Mouse (Mus musculus): Measurements from ENCODE around the gene Kif2a.
"Not testable (repeated sequence)": the region's sequence is repeated elsewhere in the genome, so short reads cannot be mapped to it uniquely, and the experiment has no call there.

Gene Kif2a

GRCm38 (mm10) chr13:106928296-106928695, 93.6 kb downstream of the Kif2a start:
- no peak for DNase-seq

GRCm38 (mm10) chr13:106925921-106926320, 96.0 kb downstream of the Kif2a start:
- not testable (repeated sequence) for DNase-seq

DNA sequence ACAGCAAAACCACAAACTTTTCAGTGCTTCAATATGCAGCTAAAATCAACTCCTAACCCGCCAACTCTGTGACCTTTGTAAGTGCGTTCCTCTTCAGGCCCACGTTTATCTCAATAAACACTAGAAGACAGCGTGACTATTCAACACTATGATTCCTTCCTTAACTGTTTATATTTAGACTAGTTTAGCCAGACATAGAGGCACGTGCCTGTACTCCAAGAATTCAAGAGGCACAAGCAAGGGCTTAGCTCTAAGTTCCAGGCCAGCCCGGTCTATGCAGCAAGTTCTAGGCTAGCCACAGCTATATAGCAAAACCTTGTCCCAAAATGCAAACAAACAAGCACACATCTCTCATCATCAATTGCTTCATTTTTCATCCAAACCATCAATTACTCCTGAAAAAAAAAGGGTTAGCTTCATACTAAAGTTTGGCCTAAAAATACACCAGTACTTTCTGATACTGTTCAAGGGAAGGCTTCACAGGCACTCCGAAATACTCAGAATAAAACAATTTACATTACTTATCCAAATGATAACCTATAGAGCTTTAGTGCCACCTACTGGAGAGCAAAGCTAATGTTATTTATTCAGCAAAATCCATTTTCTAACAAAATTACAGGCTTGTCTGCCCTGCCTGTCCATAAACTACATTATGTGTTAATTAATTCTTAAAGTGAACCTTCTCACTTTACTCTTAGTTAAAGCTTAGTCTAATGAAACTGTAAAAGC, 103.4 kb downstream of the Kif2a start:
- no peak for DNase-seq

DNA sequence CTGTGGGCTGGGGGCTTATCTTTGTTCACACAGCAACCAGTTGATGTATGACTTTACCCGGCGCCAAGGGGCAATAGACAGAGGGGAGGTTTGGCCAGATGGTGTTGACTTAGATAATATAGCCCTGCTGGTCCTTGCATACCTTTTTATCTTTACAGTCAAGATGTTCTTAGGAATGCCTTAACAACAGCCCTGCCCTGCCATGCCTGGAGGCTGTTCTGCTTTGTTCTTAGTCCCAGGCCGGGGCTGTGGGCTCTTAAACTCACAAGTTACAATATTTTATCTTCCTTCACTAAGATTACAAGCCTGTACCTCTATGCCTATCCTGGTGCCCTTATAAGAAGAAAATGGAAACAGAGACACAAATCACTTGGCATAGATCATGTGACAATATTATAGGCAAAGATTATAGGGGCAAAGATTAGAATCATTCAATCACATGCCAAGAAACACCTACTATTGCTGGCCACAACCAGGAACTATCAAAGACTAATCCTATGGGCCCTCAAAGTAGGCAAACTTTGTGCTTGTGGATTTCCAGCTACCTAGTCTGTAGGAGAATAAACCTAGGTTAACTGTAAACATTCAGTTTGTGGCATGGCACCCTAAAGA, 108.7 kb downstream of the Kif2a start:
- no peak for DNase-seq

- no peak for DNase-seq
Measured at GRCm38 (mm10) chr13:106910096-106910495, 111.8 kb downstream of the Kif2a start.

Measured in thymus, postnatal 14 days (tissue).